Mouse (Mus musculus): ENCODE measurements at regions not wholly inside any gene's neighbourhood (a gene's known extent, or its start where the extent isn't known, plus 50 kb on each side); places are given as distances from the start of the nearest gene placed in this dataset.

DNA sequence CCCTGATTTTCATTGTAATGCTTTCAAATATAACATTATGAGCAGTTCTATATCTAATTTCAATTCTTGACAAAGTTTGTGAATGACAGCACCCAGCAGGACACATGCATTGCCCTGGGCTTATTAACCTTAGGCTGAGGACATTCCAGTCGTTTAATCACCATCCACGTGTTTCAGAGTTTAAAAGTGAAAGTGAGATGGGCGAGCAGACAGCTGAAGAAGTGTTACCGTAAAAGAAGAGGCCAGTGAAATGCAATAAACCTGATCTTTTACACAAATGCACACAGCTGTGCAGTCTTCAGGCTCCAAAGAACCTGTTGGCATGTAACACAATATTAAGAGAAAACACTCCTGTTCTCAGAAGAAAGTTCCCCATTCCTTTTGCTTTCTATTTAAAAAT, 89.5 kb upstream of the Sema3d start:
- TF ChIP-seq CTCF (IDR thresholded peaks at IDR 0.05; ENCODE audit: low read depth) (no peak), EP300 (IDR thresholded peaks at IDR 0.05; ENCODE audit: low read depth) (no peak)

Data from liver, postnatal 0 days (tissue).